Mouse (Mus musculus) hematopoietic multipotent progenitor cell, adult 10-12 weeks (in vitro differentiated cells): ENCODE measurements around the gene Olfr285. TPM values are rescaled to one million over a fixed set of nuclear protein-coding genes. Genes with fewer than 3 reads are reported as not detected.

Experiments used
- polyA plus RNA-seq: library from polyadenylated mRNA; stranded (reverse); fragments of >175 nt; gene quantifications from 2 replicates; pipeline ENCODE4 v1.2.3, GENCODE M21; 2012; ENCODE audit warnings: low replicate concordance

The Olfr285 gene
- polyA plus RNA-seq: not detected in 2 replicates

DNA sequence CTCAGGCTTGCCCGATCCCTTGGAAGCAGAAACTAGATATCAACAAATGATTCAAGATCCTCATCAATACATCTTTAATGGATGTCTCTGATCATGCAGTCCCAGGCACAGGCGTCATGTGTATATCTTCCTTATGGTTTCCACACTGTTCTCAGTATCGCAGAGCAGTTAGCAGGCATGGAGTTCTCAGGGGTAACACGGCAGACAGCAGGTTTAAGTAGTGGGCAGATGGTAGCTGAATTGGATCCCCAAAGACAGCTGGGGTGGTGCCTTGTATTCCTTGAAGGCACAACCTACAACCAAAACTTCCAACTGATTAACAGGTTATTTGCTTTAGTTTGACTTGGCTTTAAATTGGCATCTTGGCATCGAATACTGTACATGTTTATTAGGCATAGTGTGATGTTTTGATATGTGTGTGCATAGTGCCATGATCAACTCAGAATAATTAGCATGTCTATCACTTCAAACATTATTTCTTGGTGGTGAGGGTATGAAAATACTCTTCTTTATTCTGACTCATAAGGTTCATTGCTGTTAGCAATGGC, at the start of gene Olfr285:
TSS of gene Olfr285 (minus strand) at position 177 of the 548 bp plus-strand sequence.

DNA sequence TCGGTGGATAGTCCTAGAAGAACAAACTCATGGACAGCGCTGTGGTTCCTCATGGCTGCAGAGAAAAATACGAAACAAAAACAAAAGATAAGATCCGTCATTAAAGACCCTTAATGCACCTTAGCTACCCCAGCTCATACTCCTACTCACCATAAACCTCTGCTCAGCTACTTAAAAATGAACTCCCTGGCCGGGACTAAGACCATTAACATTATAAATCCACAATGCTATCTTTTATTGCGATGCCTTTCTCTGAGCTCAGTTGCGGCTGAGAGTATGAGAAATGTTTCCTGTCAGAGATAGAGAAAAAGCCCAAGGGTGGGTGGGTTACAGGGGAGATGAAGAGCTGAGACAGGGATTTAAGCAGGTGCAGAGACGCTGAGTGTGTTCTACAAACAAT, 23.7 kb upstream of the Olfr285 start, which contains the start of gene Olfr284:
TSS of gene Olfr284 (minus strand) at position 101 of the 400 bp plus-strand sequence.

DNA sequence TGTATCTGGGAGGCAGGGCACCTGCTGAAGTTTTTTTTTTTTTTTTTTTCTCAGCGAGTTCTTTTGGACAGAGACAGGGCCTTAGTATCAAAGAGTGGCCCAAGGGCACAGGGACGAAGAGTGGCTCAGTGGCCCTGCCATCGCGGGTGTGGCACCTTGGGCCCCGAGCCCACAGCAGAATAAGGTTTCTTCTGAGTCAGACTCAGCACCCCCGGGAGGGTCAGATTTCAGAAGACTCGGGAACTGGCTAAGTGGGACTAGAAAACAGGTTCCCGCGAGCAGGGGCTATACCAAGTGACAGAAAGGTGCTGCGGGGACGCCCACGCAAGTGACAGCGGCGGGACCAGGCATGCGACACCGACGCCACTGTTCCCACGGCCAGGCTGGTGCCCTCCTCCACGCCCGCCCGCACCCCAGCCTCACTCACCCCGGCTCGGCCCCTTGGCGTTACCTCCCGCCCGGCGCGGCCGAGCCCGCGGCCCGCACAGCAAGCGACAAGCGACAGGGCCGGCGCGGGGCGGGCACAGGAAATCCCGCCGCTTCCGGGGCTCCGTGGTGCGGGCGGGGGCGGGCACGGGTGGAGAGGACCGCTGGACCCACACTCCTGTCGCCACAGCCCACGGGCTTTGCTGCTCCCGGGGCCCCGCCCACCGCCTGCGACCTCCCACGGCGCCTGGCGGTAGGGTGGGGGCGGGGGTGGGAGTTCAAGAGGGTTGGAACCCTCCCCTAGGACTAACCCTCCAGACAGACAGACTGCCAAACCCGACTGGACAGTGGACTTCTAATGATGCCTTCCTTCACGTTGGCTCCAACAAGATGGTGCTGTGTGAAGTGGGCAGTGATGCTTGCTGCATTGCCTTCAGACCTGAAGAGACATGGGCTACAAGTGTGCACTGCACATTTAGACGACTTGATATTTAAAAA, 21.3 kb downstream of the Olfr285 start, which contains the start of gene Zfp641:
TSS of gene Zfp641 (minus strand) at position 534 of the 924 bp plus-strand sequence.

Other genes starting within 250 kb of the Olfr285 start
- gene Pfkm, start 224.8 kb downstream of the Olfr285 start, polyA plus RNA-seq: 0.92 and 4.1 TPM in 2 replicates
- 13.0 and 14.5 TPM in 2 replicates for gene Senp1, start 223.6 kb downstream of the Olfr285 start, polyA plus RNA-seq
- gene Asb8, start 151.7 kb downstream of the Olfr285 start, polyA plus RNA-seq: 3.5 and 5.5 TPM in 2 replicates
- 0.30 and 0.68 TPM in 2 replicates for gene Ccdc184, start 150.2 kb downstream of the Olfr285 start, polyA plus RNA-seq
- gene Olfr288, start 121.8 kb downstream of the Olfr285 start, polyA plus RNA-seq: not detected in 2 replicates
- not detected in 2 replicates for gene Gm44579, start 96.4 kb downstream of the Olfr285 start, polyA plus RNA-seq
- gene Olfr287, start 96.3 kb downstream of the Olfr285 start, polyA plus RNA-seq: not detected in 2 replicates
- not detected in 2 replicates for gene Olfr286, start 82.9 kb downstream of the Olfr285 start, polyA plus RNA-seq
- gene H1fnt, start 60.1 kb downstream of the Olfr285 start, polyA plus RNA-seq: not detected in 2 replicates
- gene Zfp641, start 21.2 kb downstream of the Olfr285 start, polyA plus RNA-seq: not detected in 2 replicates
- not detected in 2 replicates for gene Olfr284, start 23.6 kb upstream of the Olfr285 start, polyA plus RNA-seq
- gene Olfr283, start 63.6 kb upstream of the Olfr285 start, polyA plus RNA-seq: not detected in 2 replicates
- not detected in 2 replicates for gene Olfr282, start 113.9 kb upstream of the Olfr285 start, polyA plus RNA-seq
- not detected in 2 replicates for gene Olfr281, start 135.2 kb upstream of the Olfr285 start, polyA plus RNA-seq
- gene OR5BS1P, start 152.5 kb upstream of the Olfr285 start, polyA plus RNA-seq: not detected in 2 replicates
- gene Lalba, start 165.4 kb upstream of the Olfr285 start, polyA plus RNA-seq: not detected in 2 replicates
- gene Olfr279, start 175.0 kb upstream of the Olfr285 start, polyA plus RNA-seq: not detected in 2 replicates
- gene Kansl2, start 216.9 kb upstream of the Olfr285 start, polyA plus RNA-seq: 19.5 and 29.1 TPM in 2 replicates